Mouse (Mus musculus): ENCODE results near the gene Wdr81. TPM values are rescaled to one million over a fixed set of nuclear protein-coding genes. Genes with fewer than 3 reads are reported as not detected.

The Wdr81 gene
- polyA plus RNA-seq, 1 experiment from 2014 or later = 7.0 TPM

- Histone ChIP-seq H3K36me3 (ENCODE audit: control insufficient read depth, insufficient read depth, low read length) (no peaks in the 10 kb centered on the region), H3K9ac (ENCODE audit: low read length) (no peak overlapping the region), H3K4me1 (ENCODE audit: control insufficient read depth, insufficient read depth, low read length) (no peaks in the 10 kb centered on the region), H3K4me3 (replicated peaks; ENCODE audit: low read length) (no peak overlapping the region), H3K4me2 (ENCODE audit: low read depth, low read length) (no peak overlapping the region), H3K9me3 (replicated peaks; ENCODE audit: control insufficient read depth, low read length) (no peaks in the 10 kb centered on the region), H3K27me3 (ENCODE audit: control insufficient read depth, insufficient read depth, low read length) (no peaks in the 10 kb centered on the region), H3K27ac (ENCODE audit: low read length) (no peak overlapping the region)
- no peak for ATAC-seq (ENCODE audit: insufficient read depth, low FRiP score)
- WGBS = 78% methylated on average over 9 of the region's 9 CpGs
Measured at GRCm38 (mm10) chr11:75429019-75429705, 25.4 kb downstream of the Wdr81 start.

- H3K27me3 ChIP-seq (ENCODE audit: control insufficient read depth, insufficient read depth, low read length) = no peaks in the 10 kb centered on the region
- no peak overlapping the region for H3K4me2 ChIP-seq (ENCODE audit: low read depth, low read length)
- H3K9me3 ChIP-seq (replicated peaks; ENCODE audit: control insufficient read depth, low read length) = no peaks in the 10 kb centered on the region
- peaks cover 5% of the 10 kb centered on the region; the same call in 1 of the 2 replicates for H3K4me1 ChIP-seq (ENCODE audit: control insufficient read depth, insufficient read depth, low read length)
- no peak for ATAC-seq (ENCODE audit: insufficient read depth, low FRiP score)
- H3K9ac ChIP-seq (ENCODE audit: low read length) = no peak overlapping the region
- H3K27ac ChIP-seq (ENCODE audit: low read length) = no peak overlapping the region
- 86% methylated on average over 3 of the region's 3 CpGs for WGBS
- no peaks in the 10 kb centered on the region for H3K36me3 ChIP-seq (ENCODE audit: control insufficient read depth, insufficient read depth, low read length)
- no peak overlapping the region for H3K4me3 ChIP-seq (replicated peaks; ENCODE audit: low read length)
Measured at GRCm38 (mm10) chr11:75424459-75424858, 30.1 kb downstream of the Wdr81 start.

- WGBS = 83% methylated on average over 9 of the region's 9 CpGs
- Histone ChIP-seq H3K4me3 (replicated peaks; ENCODE audit: low read length) (no peak overlapping the region), H3K9me3 (replicated peaks; ENCODE audit: control insufficient read depth, low read length) (no peaks in the 10 kb centered on the region), H3K36me3 (ENCODE audit: control insufficient read depth, insufficient read depth, low read length) (no peaks in the 10 kb centered on the region), H3K27ac (ENCODE audit: low read length) (no peak overlapping the region), H3K4me2 (ENCODE audit: low read depth, low read length) (no peak overlapping the region), H3K4me1 (ENCODE audit: control insufficient read depth, insufficient read depth, low read length) (peaks cover 5% of the 10 kb centered on the region; the same call in 1 of the 2 replicates), H3K9ac (ENCODE audit: low read length) (no peak overlapping the region), H3K27me3 (ENCODE audit: control insufficient read depth, insufficient read depth, low read length) (no peaks in the 10 kb centered on the region)
- no peak for ATAC-seq (ENCODE audit: insufficient read depth, low FRiP score)
Measured at GRCm38 (mm10) chr11:75424033-75424432, 30.5 kb downstream of the Wdr81 start.

GRCm38 (mm10) chr11:75423091-75423490 lies 31.4 kb downstream of the Wdr81 start:
- Histone ChIP-seq H3K36me3 (ENCODE audit: control insufficient read depth, insufficient read depth, low read length) (no peaks in the 10 kb centered on the region), H3K9ac (ENCODE audit: low read length) (no peak overlapping the region), H3K27me3 (ENCODE audit: control insufficient read depth, insufficient read depth, low read length) (no peaks in the 10 kb centered on the region), H3K4me2 (ENCODE audit: low read depth, low read length) (no peak overlapping the region), H3K4me1 (ENCODE audit: control insufficient read depth, insufficient read depth, low read length) (peaks cover 5% of the 10 kb centered on the region; the same call in 1 of the 2 replicates), H3K4me3 (replicated peaks; ENCODE audit: low read length) (no peak overlapping the region), H3K27ac (ENCODE audit: low read length) (no peak overlapping the region), H3K9me3 (replicated peaks; ENCODE audit: control insufficient read depth, low read length) (no peaks in the 10 kb centered on the region)
- 94% methylated on average over 3 of the region's 3 CpGs for WGBS
- no peak for ATAC-seq (ENCODE audit: insufficient read depth, low FRiP score)

- no peak within 1 kb of the TSS for H3K27ac ChIP-seq (ENCODE audit: low read length)
- no peaks in the 10 kb centered on the region for H3K36me3 ChIP-seq (ENCODE audit: control insufficient read depth, insufficient read depth, low read length)
- no peaks in the 10 kb centered on the region for H3K27me3 ChIP-seq (ENCODE audit: control insufficient read depth, insufficient read depth, low read length)
- H3K4me1 ChIP-seq (ENCODE audit: control insufficient read depth, insufficient read depth, low read length) = peaks cover 5% of the 10 kb centered on the region; the same call in 1 of the 2 replicates
- H3K9me3 ChIP-seq (replicated peaks; ENCODE audit: control insufficient read depth, low read length) = no peaks in the 10 kb centered on the region
- 36% methylated on average over 10 of the region's 10 CpGs for WGBS
- H3K4me2 ChIP-seq (ENCODE audit: low read depth, low read length) = peak within 1 kb of the TSS; percentile 43
- H3K4me3 ChIP-seq (replicated peaks; ENCODE audit: low read length) = peak within 1 kb of the TSS; percentile 35
- peak within 1 kb of the TSS; percentile 53 for H3K9ac ChIP-seq (ENCODE audit: low read length)
- peak; percentile 21; the same call in 1 of the 2 replicates for ATAC-seq (ENCODE audit: insufficient read depth, low FRiP score)
Measured at GRCm38 (mm10) chr11:75422013-75422792, 32.3 kb downstream of the Wdr81 start, which contains the start of gene Serpinf1. Gene Serpinf1, minus strand, starts transcription at chr11:75422701.

GRCm38 (mm10) chr11:75421375-75422012 lies 33.0 kb downstream of the Wdr81 start:
- H3K4me2 ChIP-seq (ENCODE audit: low read depth, low read length) = peak overlapping the region; percentile 43; the same call in 1 of the 2 replicates
- 53% methylated on average over 6 of the region's 6 CpGs for WGBS
- H3K9ac ChIP-seq (ENCODE audit: low read length) = peak overlapping the region; percentile 53
- H3K4me3 ChIP-seq (replicated peaks; ENCODE audit: low read length) = peak overlapping the region; percentile 35
- no peak overlapping the region for H3K27ac ChIP-seq (ENCODE audit: low read length)
- no peaks in the 10 kb centered on the region for H3K27me3 ChIP-seq (ENCODE audit: control insufficient read depth, insufficient read depth, low read length)
- H3K4me1 ChIP-seq (ENCODE audit: control insufficient read depth, insufficient read depth, low read length) = peaks cover 5% of the 10 kb centered on the region; the same call in 1 of the 2 replicates
- no peaks in the 10 kb centered on the region for H3K36me3 ChIP-seq (ENCODE audit: control insufficient read depth, insufficient read depth, low read length)
- H3K9me3 ChIP-seq (replicated peaks; ENCODE audit: control insufficient read depth, low read length) = no peaks in the 10 kb centered on the region
- no peak for ATAC-seq (ENCODE audit: insufficient read depth, low FRiP score)

GRCm38 (mm10) chr11:75420810-75421374 lies 33.6 kb downstream of the Wdr81 start:
- 68% methylated on average over 5 of the region's 5 CpGs for WGBS
- H3K9me3 ChIP-seq (replicated peaks; ENCODE audit: control insufficient read depth, low read length) = no peaks in the 10 kb centered on the region

GRCm38 (mm10) chr11:75420037-75420436 lies 34.5 kb downstream of the Wdr81 start:
- no peak overlapping the region for H3K4me2 ChIP-seq (ENCODE audit: low read depth, low read length)
- H3K4me3 ChIP-seq (replicated peaks; ENCODE audit: low read length) = no peak overlapping the region
- no peak for ATAC-seq (ENCODE audit: insufficient read depth, low FRiP score)
- H3K4me1 ChIP-seq (ENCODE audit: control insufficient read depth, insufficient read depth, low read length) = peaks cover 5% of the 10 kb centered on the region; the same call in 1 of the 2 replicates
- no peaks in the 10 kb centered on the region for H3K36me3 ChIP-seq (ENCODE audit: control insufficient read depth, insufficient read depth, low read length)
- H3K27ac ChIP-seq (ENCODE audit: low read length) = no peak overlapping the region
- no peak overlapping the region for H3K9ac ChIP-seq (ENCODE audit: low read length)
- 74% methylated on average over 7 of the region's 7 CpGs for WGBS
- H3K9me3 ChIP-seq (replicated peaks; ENCODE audit: control insufficient read depth, low read length) = no peaks in the 10 kb centered on the region
- H3K27me3 ChIP-seq (ENCODE audit: control insufficient read depth, insufficient read depth, low read length) = no peaks in the 10 kb centered on the region

More at GRCm38 (mm10) chr11:75420810-75421374, 33.6 kb downstream of the Wdr81 start:
- Histone ChIP-seq H3K27ac (ENCODE audit: low read length) (no peak overlapping the region), H3K9ac (ENCODE audit: low read length) (no peak overlapping the region), H3K4me2 (ENCODE audit: low read depth, low read length) (no peak overlapping the region), H3K4me3 (replicated peaks; ENCODE audit: low read length) (no peak overlapping the region), H3K4me1 (ENCODE audit: control insufficient read depth, insufficient read depth, low read length) (peaks cover 5% of the 10 kb centered on the region; the same call in 1 of the 2 replicates), H3K36me3 (ENCODE audit: control insufficient read depth, insufficient read depth, low read length) (no peaks in the 10 kb centered on the region), H3K27me3 (ENCODE audit: control insufficient read depth, insufficient read depth, low read length) (no peaks in the 10 kb centered on the region)
- no peak for ATAC-seq (ENCODE audit: insufficient read depth, low FRiP score)
